Comparison of ENCODE assay signal across 23 mouse cellular contexts in genomic region chr12:93812963-93813733, GRCm38 (mm10).
DNase-seq lines count a peak whose midpoint lies in the region; ATAC-seq and TF ChIP-seq lines count a peak whose summit lies in the region.
"Had no signal": no experiment of that assay in that cellular context is flagged by ENCODE, and none has a peak within 500 bp of the region (broad histone marks: within the 10 kb centered on the region; RNA-seq: fewer than 3 reads in every experiment).

No protein-coding gene starts in this region.

- no peak for TF ChIP-seq POLR2A in cerebellum, adult 2 months (IDR thresholded peaks at IDR 0.05; ENCODE audit: borderline replicate concordance, insufficient read depth, low read length)

- no peaks in the 10 kb centered on the region for H3K4me1 ChIP-seq in forebrain, postnatal 0 days (ENCODE audit: insufficient read depth)
- no peaks in the 10 kb centered on the region for H3K4me1 ChIP-seq in forebrain, embryonic 12.5 days
- H3K4me1 ChIP-seq in cerebellum, adult 2 months (ENCODE audit: control insufficient read depth, insufficient read depth, low read length), result no peaks in the 10 kb centered on the region
- H3K4me1 ChIP-seq: embryonic facial prominence, embryonic 10.5 days; heart, embryonic 15.5 days; hindbrain, embryonic 15.5 days; intestine, embryonic 15.5 days; limb, embryonic 15.5 days; liver, embryonic 15.5 days; midbrain, embryonic 12.5 days had no signal

- H3K27ac ChIP-seq in forebrain, postnatal 0 days (ENCODE audit: low read depth, low read length), result no peak overlapping the region
- no peak overlapping the region for H3K27ac ChIP-seq in forebrain, embryonic 12.5 days
- H3K27ac ChIP-seq in cerebellum, adult 2 months (ENCODE audit: insufficient read depth, low read length), result no peak overlapping the region
- H3K27ac ChIP-seq: embryonic facial prominence, embryonic 10.5 days; heart, embryonic 15.5 days; hindbrain, embryonic 15.5 days; intestine, embryonic 15.5 days; limb, embryonic 15.5 days; liver, embryonic 15.5 days; midbrain, embryonic 12.5 days had no signal

- H3K27me3 ChIP-seq in forebrain, postnatal 0 days (ENCODE audit: insufficient read depth, low read length), result no peaks in the 10 kb centered on the region
- no peaks in the 10 kb centered on the region for H3K27me3 ChIP-seq in forebrain, embryonic 12.5 days
- no peaks in the 10 kb centered on the region for H3K27me3 ChIP-seq in cerebellum, adult 2 months (ENCODE audit: control insufficient read depth, insufficient read depth, low read length)
- H3K27me3 ChIP-seq: CH12.LX; heart, embryonic 15.5 days; hindbrain, embryonic 15.5 days; intestine, embryonic 15.5 days; limb, embryonic 15.5 days; liver, embryonic 15.5 days; midbrain, embryonic 12.5 days had no signal

- H3K4me2 ChIP-seq in forebrain, postnatal 0 days (ENCODE audit: low read depth), result no peak overlapping the region
- H3K4me2 ChIP-seq in forebrain, embryonic 12.5 days, result no peak overlapping the region
- H3K4me2 ChIP-seq: heart, embryonic 15.5 days; hindbrain, embryonic 15.5 days; intestine, embryonic 15.5 days; limb, embryonic 15.5 days; liver, embryonic 15.5 days; midbrain, embryonic 12.5 days had no signal

- TF ChIP-seq CTCF in forebrain, postnatal 0 days (IDR thresholded peaks at IDR 0.05; ENCODE audit: low read depth), result no peak
- no peak for TF ChIP-seq CTCF in cerebellum, adult 2 months (IDR thresholded peaks at IDR 0.05; ENCODE audit: borderline replicate concordance, insufficient read depth, low read depth, low read length)

- ATAC-seq in forebrain, postnatal 0 days, result peak; percentile 40
- ATAC-seq in forebrain, embryonic 12.5 days (ENCODE audit: low FRiP score), result no peak
- ATAC-seq: intestine, embryonic 15.5 days; lung, postnatal 0 days had no signal

- peak; percentile 51 for DNase-seq in forebrain, postnatal 0 days
- peak; percentile 26 for DNase-seq in layer of hippocampus, adult 9-10 months (ENCODE audit: low spot score)
- DNase-seq in layer of hippocampus, postnatal 36 days, result no peak
- DNase-seq in right cerebral cortex, adult 2 months (ENCODE audit: low spot score in 2 of 2), result peak; percentile 4 to 8
- no peak for DNase-seq in right cerebral cortex, postnatal 4 days
- no peak for DNase-seq in cerebellum, adult 2 months
- DNase-seq: adrenal gland, postnatal 25 days; cerebellum, adult 9-10 months; gastrocnemius, postnatal 25 days; heart, postnatal 4 days; kidney, postnatal 10 days; retina, postnatal 1 day; thymus, adult 18-20 months had no signal

- no peaks in the 10 kb centered on the region for H3K36me3 ChIP-seq in forebrain, postnatal 0 days (ENCODE audit: insufficient read depth)
- H3K36me3 ChIP-seq in forebrain, embryonic 12.5 days (replicated peaks), result no peaks in the 10 kb centered on the region
- H3K36me3 ChIP-seq: embryonic facial prominence, embryonic 10.5 days; heart, embryonic 15.5 days; hindbrain, embryonic 15.5 days; intestine, embryonic 15.5 days; limb, embryonic 15.5 days; liver, embryonic 15.5 days; midbrain, embryonic 12.5 days had no signal

- no peaks in the 10 kb centered on the region for H3K9me3 ChIP-seq in forebrain, postnatal 0 days (ENCODE audit: low read length)
- H3K9me3 ChIP-seq in forebrain, embryonic 12.5 days, result no peaks in the 10 kb centered on the region
- H3K9me3 ChIP-seq: embryonic facial prominence, embryonic 10.5 days; heart, embryonic 15.5 days; hindbrain, embryonic 15.5 days; intestine, embryonic 15.5 days; limb, embryonic 15.5 days; liver, embryonic 15.5 days; midbrain, embryonic 12.5 days had no signal

- no peak overlapping the region for H3K4me3 ChIP-seq in forebrain, postnatal 0 days (ENCODE audit: low read depth, low read length)
- H3K4me3 ChIP-seq in forebrain, embryonic 12.5 days (replicated peaks), result no peak overlapping the region
- no peak overlapping the region for H3K4me3 ChIP-seq in cerebellum, adult 2 months (replicated peaks; ENCODE audit: insufficient read depth, low read depth, low read length)
- H3K4me3 ChIP-seq: embryonic facial prominence, embryonic 10.5 days; heart, embryonic 15.5 days; hindbrain, embryonic 15.5 days; intestine, embryonic 15.5 days; limb, embryonic 15.5 days; liver, embryonic 15.5 days; midbrain, embryonic 12.5 days had no signal

- H3K9ac ChIP-seq in forebrain, postnatal 0 days, result no peak overlapping the region
- no peak overlapping the region for H3K9ac ChIP-seq in forebrain, embryonic 12.5 days
- H3K9ac ChIP-seq: heart, embryonic 15.5 days; hindbrain, embryonic 15.5 days; intestine, embryonic 15.5 days; limb, embryonic 15.5 days; liver, embryonic 15.5 days; midbrain, embryonic 12.5 days had no signal

Comparison
In these comparisons a context has a peak if more than half of its experiments do, and no peak if none do; other contexts are left out.
1. DNase-seq: peak in forebrain, postnatal 0 days (single experiment), layer of hippocampus, adult 9-10 months (single experiment) and right cerebral cortex, adult 2 months (2 of 2); none in layer of hippocampus, postnatal 36 days (0 of 2), right cerebral cortex, postnatal 4 days (single experiment) and cerebellum, adult 2 months (0 of 2).